Mouse (Mus musculus) hindbrain, postnatal 0 days (tissue): ENCODE measurements around the gene Dnajb13. TPM values are rescaled to one million over a fixed set of nuclear protein-coding genes. Genes with fewer than 3 reads are reported as not detected.

Source experiments
- ATAC-seq: fragments of 200-750 bp; cut with Nextera tagmentation; 2 replicates; pipeline ENCODE4 v1.8.0; 2017; ENCODE audit warnings: mild to moderate bottlenecking, moderate TSS enrichment, moderate library complexity
- DNase-seq: peaks from one replicate; pipeline ENCODE4 v3.0.0-alpha.2; 2015; ENCODE audit warnings: low spot score
- H3K27ac ChIP-seq: fragments of 300-500 bp; sonication (generic); 2 replicates; pipeline ENCODE4 v1.5.1; 2014; ENCODE audit warnings: mild to moderate bottlenecking
- H3K27me3 ChIP-seq: fragments of 300-500 bp; sonication (generic); 2 replicates; pipeline ENCODE4 v1.6.1; 2014; ENCODE audit warnings: low read length, mixed read lengths; ENCODE audit not compliant: insufficient read depth
- H3K36me3 ChIP-seq: fragments of 300-500 bp; sonication (generic); 2 replicates; pipeline ENCODE4 v1.6.1; 2014; ENCODE audit warnings: low read length, mixed read lengths; ENCODE audit not compliant: insufficient read depth
- H3K4me1 ChIP-seq: fragments of 300-500 bp; sonication (generic); 2 replicates; pipeline ENCODE4 v1.6.1; 2014; ENCODE audit warnings: antibody characterized with exemption, low read length, mixed read lengths; ENCODE audit not compliant: insufficient read depth
- H3K4me2 ChIP-seq: fragments of 300-500 bp; sonication (generic); 2 replicates; pipeline ENCODE4 v1.6.1; 2014; ENCODE audit warnings: low read depth, mild to moderate bottlenecking, low read length, moderate library complexity, mixed read lengths
- H3K4me3 ChIP-seq: fragments of 300-500 bp; sonication (generic); 2 replicates; pipeline ENCODE4 v1.5.1; 2014; ENCODE audit warnings: low read length
- H3K9ac ChIP-seq: fragments of 300-500 bp; sonication (generic); replicated peaks from 2 replicates; pipeline ENCODE4 v1.6.1; 2014; ENCODE audit warnings: mild to moderate bottlenecking, low read length, moderate library complexity, mixed read lengths
- H3K9me3 ChIP-seq: fragments of 300-500 bp; sonication (generic); 2 replicates; pipeline ENCODE4 v1.6.1; 2016; ENCODE audit warnings: low read length, mixed read lengths
- CTCF ChIP-seq: IDR thresholded peaks from 2 replicates; pipeline ENCODE4 v1.5.1; 2016; ENCODE audit warnings: antibody characterized with exemption, control low read depth, low read depth
- WGBS: fragments of 180-500 bp; shearing (Covaris S2); extraction: QIAGEN DNeasy Blood & Tissue Kit; methylation state at CpG from one replicate; pipeline ENCODE4 v1.1.7; 2014; 5-methylcytosine and 5-hydroxymethylcytosine counted together
- polyA plus RNA-seq: library from polyadenylated mRNA; unstranded; fragments of >200 nt; fragmentation: Nextera tagmentation; extraction: Ambion mirVana; gene quantifications from 2 replicates; pipeline ENCODE4 v1.2.1, GENCODE M21; 2015
- total RNA-seq: library from RNA; depleted of rRNA; stranded (reverse); fragments of >200 nt; gene quantifications from 2 replicates; pipeline ENCODE4 v1.2.3, GENCODE M21; 2014; rRNA removed

Dnajb13 gene
- total RNA-seq (3.9 and 7.1 TPM in 2 replicates), polyA plus RNA-seq (6.4 and 7.2 TPM in 2 replicates)

DNA sequence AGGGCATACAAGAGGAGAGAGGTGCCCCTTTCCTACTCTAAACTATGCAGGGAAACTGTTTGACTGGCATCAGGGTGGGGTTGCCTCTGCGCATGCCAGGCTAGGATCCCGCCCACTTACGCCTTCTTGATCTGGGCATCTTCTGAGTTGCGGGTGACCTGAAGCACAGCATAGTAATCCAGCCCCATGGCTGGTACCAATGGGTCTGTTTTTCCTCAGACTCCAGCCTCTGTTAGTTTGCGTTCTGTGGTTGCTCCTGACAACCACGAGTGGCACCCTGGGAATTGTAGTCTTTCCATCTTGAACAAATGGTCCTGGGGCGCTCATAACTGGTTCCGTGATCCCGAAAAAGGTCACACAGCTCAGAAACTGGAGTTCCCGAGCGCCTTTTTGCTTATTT, at the start of gene Dnajb13:
Gene Dnajb13, minus strand, starts transcription at position 388 of the 400 bp plus-strand sequence.
- Histone ChIP-seq H3K4me3 (0 out of 2 replicates have a peak within 1 kb of the TSS, but pooled peaks have one; percentile 6), H3K4me2 (peak within 1 kb of the TSS; percentile 35), H3K27ac (no peak within 1 kb of the TSS), H3K4me1 (no peaks in the 10 kb centered on the region), H3K9ac (no peak within 1 kb of the TSS), H3K9me3 (no peaks in the 10 kb centered on the region), H3K36me3 (no peaks in the 10 kb centered on the region), H3K27me3 (no peaks in the 10 kb centered on the region)
- peak; percentile 83 for ATAC-seq
- peak; percentile 75 for DNase-seq
- 41% methylated on average over 11 of the region's 11 CpGs for WGBS
- TF ChIP-seq CTCF, result no peak

DNA sequence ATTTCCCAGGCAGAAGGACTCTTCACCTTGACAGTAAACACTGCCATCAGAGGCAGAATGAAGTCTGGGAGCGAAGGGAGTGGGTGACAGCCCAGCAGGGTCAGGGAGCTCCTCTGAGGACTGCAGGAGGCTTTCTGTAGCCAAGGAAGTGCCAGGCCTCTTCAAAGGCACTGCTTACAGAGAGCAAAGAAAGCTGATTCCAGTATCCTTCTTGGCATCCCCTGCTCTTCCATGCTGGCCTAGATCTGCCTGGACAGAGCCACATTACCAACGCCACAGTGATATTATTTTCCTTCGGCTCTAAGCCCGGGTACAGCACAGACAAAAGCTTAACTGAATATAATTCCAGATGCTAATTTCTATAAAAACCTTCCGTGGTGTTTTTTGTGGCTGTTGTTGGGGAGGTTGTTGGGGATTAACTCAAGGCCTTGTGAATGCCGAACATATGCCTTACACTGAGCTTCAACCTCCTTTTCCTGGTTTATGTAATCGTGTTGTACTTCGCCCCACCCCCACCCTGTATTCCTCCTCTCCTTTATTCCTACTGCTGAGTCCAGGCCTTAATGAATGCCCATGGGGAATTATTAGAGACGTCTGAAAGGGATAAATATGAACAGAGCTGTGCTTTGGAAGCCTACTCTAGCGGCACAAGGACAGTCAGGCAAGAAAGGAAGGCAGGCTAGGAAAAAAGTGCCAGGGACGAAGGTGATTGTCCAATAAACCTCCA, 47.3 kb upstream of the Dnajb13 start:
- Histone ChIP-seq H3K36me3 (no peaks in the 10 kb centered on the region; the same call in 1 of the 2 replicates), H3K27ac (peak overlapping the region; percentile 64), H3K9ac (no peak overlapping the region), H3K9me3 (no peaks in the 10 kb centered on the region), H3K4me3 (no peak overlapping the region), H3K4me2 (no peak overlapping the region), H3K27me3 (no peaks in the 10 kb centered on the region), H3K4me1 (no peaks in the 10 kb centered on the region)
- ATAC-seq (0 out of 2 replicates have a peak, but pooled peaks have one; percentile 56), DNase-seq (no peak)
- WGBS, result 59% methylated on average over 11 of the region's 11 CpGs
- TF ChIP-seq CTCF, result no peak

DNA sequence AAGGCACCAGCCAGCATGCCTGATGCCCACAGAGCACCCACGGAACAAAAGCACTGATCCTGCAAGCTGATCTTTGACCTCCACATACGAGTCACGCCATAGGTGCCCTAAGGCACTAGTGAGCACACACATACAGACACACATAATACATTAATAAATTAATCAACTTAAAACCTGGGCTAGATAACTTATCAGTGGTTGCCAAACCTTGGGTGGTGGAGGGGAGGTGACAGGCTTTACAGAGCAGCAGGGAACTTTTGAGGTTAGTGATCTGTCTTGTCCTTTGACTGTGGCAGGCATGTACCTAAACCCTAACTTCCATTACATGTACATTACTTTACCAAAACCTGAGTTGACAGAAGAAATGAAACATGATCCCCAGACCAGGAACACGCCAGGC, 44.6 kb upstream of the Dnajb13 start:
- no peak for TF ChIP-seq CTCF
- no peak overlapping the region for H3K9ac ChIP-seq
- no peak for ATAC-seq

DNA sequence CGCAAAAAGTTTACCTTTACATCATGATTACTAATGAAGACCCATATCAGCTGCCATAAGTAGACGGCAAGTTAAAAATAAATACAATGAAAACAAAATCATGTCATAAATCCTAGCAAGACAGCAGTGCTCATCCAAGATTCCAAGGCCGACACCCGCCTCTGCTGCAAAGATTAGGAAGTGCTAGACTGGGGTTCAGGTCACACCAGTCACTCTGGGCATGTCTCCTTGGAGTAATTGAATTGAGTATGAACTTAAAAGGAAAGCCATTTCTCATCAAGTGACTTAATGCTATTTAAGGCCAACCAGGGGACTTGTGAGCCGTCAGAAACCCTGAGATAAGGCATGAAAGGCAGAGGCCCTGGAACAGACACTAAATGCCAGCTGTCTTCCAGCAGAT, 42.5 kb upstream of the Dnajb13 start:
- Histone ChIP-seq H3K4me2 (no peak overlapping the region), H3K4me1 (peaks cover 8% of the 10 kb centered on the region; the same call in 1 of the 2 replicates), H3K9ac (no peak overlapping the region), H3K9me3 (no peaks in the 10 kb centered on the region), H3K27me3 (no peaks in the 10 kb centered on the region), H3K36me3 (no peaks in the 10 kb centered on the region), H3K4me3 (no peak overlapping the region), H3K27ac (no peak overlapping the region)
- ATAC-seq (no peak), DNase-seq (no peak)
- TF ChIP-seq CTCF, result no peak
- WGBS, result 94% methylated on average over 5 of the region's 5 CpGs

More for the DNA sequence above, 44.6 kb upstream of the Dnajb13 start:
- Histone ChIP-seq H3K4me1 (peaks cover 5% of the 10 kb centered on the region; the same call in 1 of the 2 replicates), H3K9me3 (no peaks in the 10 kb centered on the region), H3K4me3 (no peak overlapping the region), H3K4me2 (no peak overlapping the region), H3K36me3 (no peaks in the 10 kb centered on the region; the same call in 1 of the 2 replicates), H3K27ac (no peak overlapping the region), H3K27me3 (no peaks in the 10 kb centered on the region)
- DNase-seq, result no peak
- 82% methylated on average over 4 of the region's 4 CpGs for WGBS

DNA sequence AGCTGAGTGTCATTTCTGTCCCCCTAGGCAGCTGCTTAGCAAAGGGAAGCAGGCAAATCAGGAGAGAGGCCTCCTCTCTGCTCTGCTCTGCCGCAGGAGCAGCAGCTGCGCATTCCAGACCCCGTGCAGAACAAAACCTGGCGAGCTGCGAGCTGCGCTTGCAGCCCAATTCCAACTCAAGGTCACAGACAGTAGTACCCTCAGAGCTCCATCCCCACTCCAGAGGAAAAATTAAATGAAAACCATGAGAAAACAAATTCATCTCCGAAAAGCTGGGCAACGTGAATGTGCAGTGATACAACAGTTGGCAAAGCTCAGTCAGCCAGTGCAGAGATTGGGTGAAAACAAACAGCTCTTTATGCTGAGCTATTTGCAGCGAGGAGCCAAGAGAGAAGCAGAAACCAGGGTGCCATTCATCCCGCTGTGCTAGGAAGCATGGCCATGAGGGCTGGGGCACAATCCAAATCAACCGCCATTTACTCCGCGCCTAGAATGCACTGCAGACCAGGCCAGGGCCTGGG, 40.7 kb upstream of the Dnajb13 start:
- ATAC-seq (peak; percentile 94), DNase-seq (peak; percentile 81)
- 9% methylated on average over 13 of the region's 13 CpGs for WGBS
- Histone ChIP-seq H3K4me3 (no peak overlapping the region), H3K27me3 (no peaks in the 10 kb centered on the region), H3K4me2 (0 out of 2 replicates have a peak overlapping the region, but pooled peaks have one; percentile 10), H3K9me3 (no peaks in the 10 kb centered on the region), H3K36me3 (no peaks in the 10 kb centered on the region; the same call in 1 of the 2 replicates), H3K9ac (0 out of 2 replicates have a peak overlapping the region, but pooled peaks have one; percentile 28), H3K27ac (peak overlapping the region; percentile 95), H3K4me1 (peaks cover 8% of the 10 kb centered on the region; the same call in 1 of the 2 replicates)
- no peak for TF ChIP-seq CTCF

DNA sequence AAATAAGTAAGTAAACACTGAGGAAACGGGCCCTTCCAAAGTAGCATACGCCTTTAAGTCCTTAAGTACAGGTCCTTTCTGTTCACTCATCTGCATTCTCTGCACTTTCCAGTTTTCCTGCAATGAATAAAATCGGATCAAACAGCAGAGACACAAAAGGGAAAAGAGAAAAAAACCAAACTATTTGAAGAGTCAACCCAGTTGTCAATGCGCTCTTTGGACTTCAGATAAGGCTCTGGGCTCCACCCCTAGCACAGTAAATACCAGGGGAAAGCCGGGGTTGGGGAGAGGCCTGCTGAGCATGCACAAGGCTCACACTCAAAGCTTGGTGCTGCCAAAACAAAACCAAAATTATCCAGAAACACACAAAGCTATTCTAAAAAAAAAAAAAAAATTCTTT, 40.2 kb upstream of the Dnajb13 start:
- H3K4me2 ChIP-seq, result no peak overlapping the region
- H3K27ac ChIP-seq, result peak overlapping the region; percentile 95
- peaks cover 8% of the 10 kb centered on the region; the same call in 1 of the 2 replicates for H3K4me1 ChIP-seq
- no peak for TF ChIP-seq CTCF
- H3K9me3 ChIP-seq, result no peaks in the 10 kb centered on the region
- no peaks in the 10 kb centered on the region for H3K27me3 ChIP-seq
- DNase-seq (peak; percentile 13), ATAC-seq (peak; percentile 34; the same call in 1 of the 2 replicates)
- H3K36me3 ChIP-seq, result no peaks in the 10 kb centered on the region; the same call in 1 of the 2 replicates
- 49% methylated on average over 5 of the region's 5 CpGs for WGBS
- H3K9ac ChIP-seq, result 0 out of 2 replicates have a peak overlapping the region, but pooled peaks have one; percentile 28
- no peak overlapping the region for H3K4me3 ChIP-seq
